Mouse (Mus musculus): ENCODE measurements around the gene Slc2a3. TPM values are rescaled to one million over a fixed set of nuclear protein-coding genes. Genes with fewer than 3 reads are reported as not detected.
"Not testable (repeated sequence)": the region's sequence is repeated elsewhere in the genome, so short reads cannot be mapped to it uniquely, and the experiment has no call there.

Gene Slc2a3
- total and polyA plus RNA-seq, 3 experiments: 2.1 to 10.5 (median 5.2) TPM

GRCm38 (mm10) chr6:122708826-122709225 is 92.6 kb downstream of the Slc2a3 start:
- no peak for DNase-seq

- no peak for DNase-seq
Observed at GRCm38 (mm10) chr6:122707036-122707800, 94.2 kb downstream of the Slc2a3 start, which contains the start of gene Nanog. Nanog (plus strand) TSS chr6:122707489.

GRCm38 (mm10) chr6:122706337-122706840 is 95.1 kb downstream of the Slc2a3 start:
- DNase-seq: no peak

GRCm38 (mm10) chr6:122703706-122704105 is 97.7 kb downstream of the Slc2a3 start:
- no peak for DNase-seq

- DNase-seq: no peak
Observed at GRCm38 (mm10) chr6:122703251-122703650, 98.2 kb downstream of the Slc2a3 start.

- DNase-seq: peak; percentile 62
Observed at GRCm38 (mm10) chr6:122702480-122703124, 98.8 kb downstream of the Slc2a3 start.

GRCm38 (mm10) chr6:122701816-122702215 is 99.6 kb downstream of the Slc2a3 start:
- DNase-seq: no peak

GRCm38 (mm10) chr6:122699628-122700027 is 101.8 kb downstream of the Slc2a3 start:
- not testable (repeated sequence) for DNase-seq

- DNase-seq: no peak
Observed at GRCm38 (mm10) chr6:122695398-122695797, 106.0 kb downstream of the Slc2a3 start.

GRCm38 (mm10) chr6:122690082-122690481 is 111.4 kb downstream of the Slc2a3 start:
- no peak for DNase-seq

- DNase-seq: no peak
Observed at GRCm38 (mm10) chr6:122689411-122690055, 111.9 kb downstream of the Slc2a3 start.

- DNase-seq: no peak
Observed at GRCm38 (mm10) chr6:122686709-122687108, 114.7 kb downstream of the Slc2a3 start.

GRCm38 (mm10) chr6:122682646-122683045 is 118.8 kb downstream of the Slc2a3 start:
- DNase-seq: no peak

Small RNA genes within 50 kb of the gene (microRNA-seq; reads per million reads assigned to microRNA genes)
- 0 to 0.22 reads per million in 2 experiments for gene Mir7231

Other genes with a start within 250 kb of the Slc2a3 start
- not detected for gene Aicda, start 247.8 kb downstream of the Slc2a3 start, total RNA-seq (2021)
- gene Aicda, start 247.8 kb downstream of the Slc2a3 start, polyA plus RNA-seq (2012; rRNA removed): not detected in 2 replicates
- 10 to 100 TPM; 11.7 to 13.5 TPM for gene Apobec1, start 199.2 kb downstream of the Slc2a3 start, total RNA-seq (2021)
- 13.4 and 15.4 TPM in 2 replicates for gene Apobec1, start 199.2 kb downstream of the Slc2a3 start, polyA plus RNA-seq (2012; rRNA removed)
- not detected for gene Gdf3, start 191.6 kb downstream of the Slc2a3 start, total RNA-seq (2021)
- gene Gdf3, start 191.6 kb downstream of the Slc2a3 start, polyA plus RNA-seq (2012; rRNA removed): 0.04 and 0.08 TPM in 2 replicates
- not detected for gene Dppa3, start 175.2 kb downstream of the Slc2a3 start, total RNA-seq (2021)
- gene Dppa3, start 175.2 kb downstream of the Slc2a3 start, polyA plus RNA-seq (2012; rRNA removed): not detected in 2 replicates
- not detected for gene Nanog, start 94.2 kb downstream of the Slc2a3 start, total RNA-seq (2021)
- not detected in 2 replicates for gene Nanog, start 94.2 kb downstream of the Slc2a3 start, polyA plus RNA-seq (2012; rRNA removed)
- 10 to 100 TPM; 20.0 to 24.4 TPM for gene Foxj2, start 18.3 kb upstream of the Slc2a3 start, total RNA-seq (2021)
- 12.4 and 14.8 TPM in 2 replicates for gene Foxj2, start 18.3 kb upstream of the Slc2a3 start, polyA plus RNA-seq (2012; rRNA removed)
- gene C3ar1, start 54.5 kb upstream of the Slc2a3 start, total RNA-seq (2021): 1 to 10 TPM; 2.6 to 6.7 TPM
- gene C3ar1, start 54.5 kb upstream of the Slc2a3 start, polyA plus RNA-seq (2012; rRNA removed): 2.7 and 3.0 TPM in 2 replicates
- 10 to 100 TPM; 51.3 to 55.3 TPM for gene Necap1, start 72.8 kb upstream of the Slc2a3 start, total RNA-seq (2021)
- gene Necap1, start 72.8 kb upstream of the Slc2a3 start, polyA plus RNA-seq (2012; rRNA removed): 10.7 and 12.4 TPM in 2 replicates
- gene Clec4a1, start 120.2 kb upstream of the Slc2a3 start, total RNA-seq (2021): 1 to 10 TPM; 2.6 to 3.5 TPM
- 0.33 and 0.42 TPM in 2 replicates for gene Clec4a1, start 120.2 kb upstream of the Slc2a3 start, polyA plus RNA-seq (2012; rRNA removed)
- gene Clec4a3, start 150.9 kb upstream of the Slc2a3 start, total RNA-seq (2021): 1 to 10 TPM; 3.7 to 3.8 TPM
- gene Clec4a3, start 150.9 kb upstream of the Slc2a3 start, polyA plus RNA-seq (2012; rRNA removed): not detected in 2 replicates
- not detected for gene Clec4a4, start 188.7 kb upstream of the Slc2a3 start, total RNA-seq (2021)
- not detected in 2 replicates for gene Clec4a4, start 188.7 kb upstream of the Slc2a3 start, polyA plus RNA-seq (2012; rRNA removed)
- 1 to 10 TPM in 1 of 2 experiments, under 1 TPM in 1; 0.40 to 1.2 TPM for gene Clec4b1, start 248.3 kb upstream of the Slc2a3 start, total RNA-seq (2021)
- gene Clec4b1, start 248.3 kb upstream of the Slc2a3 start, polyA plus RNA-seq (2012; rRNA removed): 0.25 and 0.32 TPM in 2 replicates